Mouse (Mus musculus): Measurements from ENCODE around the gene Atl3. TPM values are rescaled to one million over a fixed set of nuclear protein-coding genes. Genes with fewer than 3 reads are reported as not detected.

Atl3 gene
- total RNA-seq, 2 experiments from 2014 or later = 46.9 to 53.0 TPM

Other genes with a start within 250 kb of the Atl3 start
- gene Rcor2, start 226.7 kb upstream of the Atl3 start, total RNA-seq (2015; ENCODE audit: low replicate concordance) = 2.2 TPM in 1 of 2 replicates, not detected in the other
- 0.53 TPM in 1 of 2 replicates, not detected in the other for gene Rcor2, start 226.7 kb upstream of the Atl3 start, total RNA-seq (2017; ENCODE audit: low replicate concordance)
- 48.7 and 54.1 TPM in 2 replicates for gene Mark2, start 152.2 kb upstream of the Atl3 start, total RNA-seq (2015; ENCODE audit: low replicate concordance)
- gene Mark2, start 152.2 kb upstream of the Atl3 start, total RNA-seq (2017; ENCODE audit: low replicate concordance) = 38.4 and 51.5 TPM in 2 replicates
- 4.2 TPM in 1 of 2 replicates, not detected in the other for gene Spindoc, start 111.0 kb upstream of the Atl3 start, total RNA-seq (2015; ENCODE audit: low replicate concordance)
- 0.15 and 2.2 TPM in 2 replicates for gene Spindoc, start 111.0 kb upstream of the Atl3 start, total RNA-seq (2017; ENCODE audit: low replicate concordance)
- gene 2700081O15Rik, start 76.4 kb upstream of the Atl3 start, total RNA-seq (2015; ENCODE audit: low replicate concordance) = 1.1 TPM in 1 of 2 replicates, not detected in the other
- gene 2700081O15Rik, start 76.4 kb upstream of the Atl3 start, total RNA-seq (2017; ENCODE audit: low replicate concordance) = 0.39 TPM in 1 of 2 replicates, not detected in the other
- gene Rtn3, start 10.8 kb upstream of the Atl3 start, total RNA-seq (2015; ENCODE audit: low replicate concordance) = 110 and 116 TPM in 2 replicates
- gene Rtn3, start 10.8 kb upstream of the Atl3 start, total RNA-seq (2017; ENCODE audit: low replicate concordance) = 55.3 and 60.5 TPM in 2 replicates
- 46.5 and 56.6 TPM in 2 replicates for gene Pla2g16, start 63.4 kb downstream of the Atl3 start, total RNA-seq (2015; ENCODE audit: low replicate concordance)
- 45.8 and 73.4 TPM in 2 replicates for gene Pla2g16, start 63.4 kb downstream of the Atl3 start, total RNA-seq (2017; ENCODE audit: low replicate concordance)
- gene Lgals12, start 113.2 kb downstream of the Atl3 start, total RNA-seq (2015; ENCODE audit: low replicate concordance) = not detected in 2 replicates
- not detected in 2 replicates for gene Lgals12, start 113.2 kb downstream of the Atl3 start, total RNA-seq (2017; ENCODE audit: low replicate concordance)
- gene Hrasls5, start 118.5 kb downstream of the Atl3 start, total RNA-seq (2015; ENCODE audit: low replicate concordance) = not detected in 2 replicates
- not detected in 2 replicates for gene Hrasls5, start 118.5 kb downstream of the Atl3 start, total RNA-seq (2017; ENCODE audit: low replicate concordance)
- not detected in 2 replicates for gene Slc22a19, start 217.3 kb downstream of the Atl3 start, total RNA-seq (2015; ENCODE audit: low replicate concordance)
- not detected in 2 replicates for gene Slc22a19, start 217.3 kb downstream of the Atl3 start, total RNA-seq (2017; ENCODE audit: low replicate concordance)

Measured in erythroid progenitor cell, adult 5-6 weeks (primary cell).